Mouse (Mus musculus) midbrain, postnatal 0 days (tissue): ENCODE measurements at regions not wholly inside any gene's neighbourhood (a gene's known extent, or its start where the extent isn't known, plus 50 kb on each side); places are given as distances from the start of the nearest gene placed in this dataset.

Experiments
- ATAC-seq: fragments of 200-750 bp; cut with Nextera tagmentation; 2 replicates; pipeline ENCODE4 v1.8.0; 2017; ENCODE audit warnings: moderate number of reproducible peaks, mild to moderate bottlenecking, moderate TSS enrichment, moderate library complexity; ENCODE audit not compliant: low FRiP score
- DNase-seq: peaks from one replicate; pipeline ENCODE4 v3.0.0-alpha.2; 2015; ENCODE audit warnings: low spot score
- H3K27ac ChIP-seq: fragments of 300-500 bp; sonication (generic); 2 replicates; pipeline ENCODE4 v1.5.1; 2014; ENCODE audit warnings: low read depth, mild to moderate bottlenecking, low read length, mixed read lengths
- H3K27me3 ChIP-seq: fragments of 300-500 bp; sonication (generic); 2 replicates; pipeline ENCODE4 v1.6.1; 2014; ENCODE audit warnings: low read length, control low read depth, mixed read lengths; ENCODE audit not compliant: insufficient read depth
- H3K36me3 ChIP-seq: fragments of 300-500 bp; sonication (generic); 2 replicates; pipeline ENCODE4 v1.6.1; 2014; ENCODE audit warnings: low read length, control low read depth, mixed read lengths; ENCODE audit not compliant: insufficient read depth
- H3K4me1 ChIP-seq: fragments of 300-500 bp; sonication (generic); 2 replicates; pipeline ENCODE4 v1.6.1; 2014; ENCODE audit warnings: mild to moderate bottlenecking, control low read depth, antibody characterized with exemption, low read length, mixed read lengths; ENCODE audit not compliant: insufficient read depth
- H3K4me2 ChIP-seq: fragments of 300-500 bp; sonication (generic); 2 replicates; pipeline ENCODE4 v1.6.1; 2014; ENCODE audit warnings: low read depth, mild to moderate bottlenecking, low read length, mixed read lengths; ENCODE audit not compliant: poor library complexity, severe bottlenecking
- H3K4me3 ChIP-seq: fragments of 300-500 bp; sonication (generic); 2 replicates; pipeline ENCODE4 v1.5.1; 2014; ENCODE audit warnings: low read depth, mild to moderate bottlenecking, low read length, moderate library complexity
- H3K9ac ChIP-seq: fragments of 300-500 bp; sonication (generic); replicated peaks from 2 replicates; pipeline ENCODE4 v1.6.1; 2014; ENCODE audit warnings: mild to moderate bottlenecking, low read length, moderate library complexity, mixed read lengths; ENCODE audit not compliant: poor library complexity, severe bottlenecking
- H3K9me3 ChIP-seq: fragments of 300-500 bp; sonication (generic); 2 replicates; pipeline ENCODE4 v1.6.1; 2016; ENCODE audit warnings: low read length, control low read depth
- CTCF ChIP-seq: IDR thresholded peaks from 2 replicates; pipeline ENCODE4 v1.5.1; 2016; ENCODE audit warnings: antibody characterized with exemption, mild to moderate bottlenecking
- WGBS: fragments of 180-500 bp; shearing (Covaris S2); extraction: QIAGEN DNeasy Blood & Tissue Kit; methylation state at CpG from one replicate; pipeline ENCODE4 v1.1.7; 2014; 5-methylcytosine and 5-hydroxymethylcytosine counted together

GRCm38 (mm10) chr15:62169591-62170019 is 1246.8 kb upstream of the A1bg start:
- H3K4me3 ChIP-seq, result no peak overlapping the region
- no peaks in the 10 kb centered on the region for H3K36me3 ChIP-seq
- TF ChIP-seq CTCF, result no peak
- no peaks in the 10 kb centered on the region for H3K4me1 ChIP-seq
- H3K27me3 ChIP-seq, result no peaks in the 10 kb centered on the region
- WGBS, result 94% methylated on average over 3 of the region's 3 CpGs
- no peaks in the 10 kb centered on the region for H3K9me3 ChIP-seq
- ATAC-seq (no peak), DNase-seq (no peak)
- no peak overlapping the region for H3K9ac ChIP-seq
- H3K27ac ChIP-seq, result no peak overlapping the region
- no peak overlapping the region for H3K4me2 ChIP-seq

GRCm38 (mm10) chr15:62168958-62169590 is 1246.3 kb upstream of the A1bg start:
- no peak for TF ChIP-seq CTCF
- no peaks in the 10 kb centered on the region for H3K27me3 ChIP-seq

GRCm38 (mm10) chr15:62168522-62168921 is 1245.7 kb upstream of the A1bg start:
- Histone ChIP-seq H3K4me1 (no peaks in the 10 kb centered on the region), H3K4me2 (no peak overlapping the region), H3K36me3 (no peaks in the 10 kb centered on the region), H3K9me3 (no peaks in the 10 kb centered on the region), H3K9ac (no peak overlapping the region), H3K27me3 (no peaks in the 10 kb centered on the region), H3K27ac (no peak overlapping the region), H3K4me3 (no peak overlapping the region)
- ATAC-seq (no peak), DNase-seq (no peak)
- TF ChIP-seq CTCF, result no peak
- WGBS, result 100% methylated on average over 2 of the region's 2 CpGs

More at GRCm38 (mm10) chr15:62168958-62169590, 1246.3 kb upstream of the A1bg start:
- Histone ChIP-seq H3K9me3 (no peaks in the 10 kb centered on the region), H3K9ac (no peak overlapping the region), H3K4me2 (no peak overlapping the region), H3K4me1 (no peaks in the 10 kb centered on the region), H3K4me3 (no peak overlapping the region), H3K27ac (no peak overlapping the region), H3K36me3 (no peaks in the 10 kb centered on the region)
- ATAC-seq, result no peak
- no peak for DNase-seq
- 92% methylated on average over 8 of the region's 8 CpGs for WGBS

- no peaks in the 10 kb centered on the region for H3K36me3 ChIP-seq
- DNase-seq (no peak), ATAC-seq (no peak)
- H3K4me3 ChIP-seq, result no peak overlapping the region
- H3K27me3 ChIP-seq, result no peaks in the 10 kb centered on the region
- no peaks in the 10 kb centered on the region for H3K9me3 ChIP-seq
- no peak for TF ChIP-seq CTCF
- 98% methylated on average over 5 of the region's 5 CpGs for WGBS
- H3K9ac ChIP-seq, result no peak overlapping the region
- H3K27ac ChIP-seq, result no peak overlapping the region
- H3K4me1 ChIP-seq, result no peaks in the 10 kb centered on the region
- H3K4me2 ChIP-seq, result no peak overlapping the region
Observed at GRCm38 (mm10) chr15:62166786-62167185, 1244.0 kb upstream of the A1bg start.

- Histone ChIP-seq H3K4me3 (no peak overlapping the region), H3K27ac (no peak overlapping the region), H3K36me3 (no peaks in the 10 kb centered on the region), H3K9me3 (no peaks in the 10 kb centered on the region), H3K27me3 (no peaks in the 10 kb centered on the region), H3K9ac (no peak overlapping the region), H3K4me2 (no peak overlapping the region), H3K4me1 (no peaks in the 10 kb centered on the region)
- DNase-seq, result no peak
- no peak for ATAC-seq
- TF ChIP-seq CTCF, result no peak
- WGBS, result 90% methylated on average over 10 of the region's 10 CpGs
Observed at GRCm38 (mm10) chr15:62165826-62166500, 1243.2 kb upstream of the A1bg start.

- H3K4me3 ChIP-seq, result no peak overlapping the region
- H3K9ac ChIP-seq, result no peak overlapping the region
- no peaks in the 10 kb centered on the region for H3K36me3 ChIP-seq
- DNase-seq, result no peak
- no peaks in the 10 kb centered on the region for H3K9me3 ChIP-seq
- no peaks in the 10 kb centered on the region for H3K27me3 ChIP-seq
- no peak for ATAC-seq
- WGBS, result 99% methylated on average over 9 of the region's 9 CpGs
- no peak for TF ChIP-seq CTCF
- H3K4me2 ChIP-seq, result no peak overlapping the region
- no peak overlapping the region for H3K27ac ChIP-seq
- no peaks in the 10 kb centered on the region for H3K4me1 ChIP-seq
Observed at GRCm38 (mm10) chr15:62164766-62165410, 1242.1 kb upstream of the A1bg start.
